Mouse (Mus musculus): ENCODE measurements around the gene Cpa1. TPM values are rescaled to one million over a fixed set of nuclear protein-coding genes. Genes with fewer than 3 reads are reported as not detected.

Gene Cpa1
- polyA plus RNA-seq, 1 experiment, result not detected

DNA sequence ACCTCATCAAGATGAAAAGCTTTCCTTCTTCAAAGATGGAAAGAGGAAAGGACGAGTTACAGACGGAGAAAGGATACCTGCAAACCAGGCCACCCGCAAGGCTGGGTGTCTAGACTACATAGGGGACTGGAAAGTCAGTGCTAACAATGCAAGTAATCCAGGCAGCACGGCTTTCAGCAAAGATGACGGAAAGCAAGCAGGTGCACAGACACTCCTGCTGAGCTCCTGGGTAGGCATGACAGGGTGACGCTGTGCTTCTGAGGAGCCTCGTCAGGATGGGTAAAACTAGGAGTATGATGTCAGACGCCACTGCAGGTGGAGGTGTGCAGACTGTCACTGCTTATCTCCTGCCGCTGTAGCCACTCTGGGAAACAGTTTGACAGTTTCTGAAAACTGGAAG, 38.6 kb downstream of the Cpa1 start:
- no peak for TF ChIP-seq CTCF (IDR thresholded peaks at IDR 0.05; ENCODE audit: extremely low read depth, insufficient read depth, low read length)
- no peak for TF ChIP-seq POLR2A (IDR thresholded peaks at IDR 0.05; ENCODE audit: extremely low read depth, insufficient read depth, low read length)
- H3K4me3 ChIP-seq (ENCODE audit: insufficient read depth, low read length), result no peak overlapping the region
- no peak overlapping the region for H3K27ac ChIP-seq (ENCODE audit: insufficient read depth, low read length)
- H3K4me1 ChIP-seq (ENCODE audit: control insufficient read depth, insufficient read depth, low read length), result peaks cover 7% of the 10 kb centered on the region

DNA sequence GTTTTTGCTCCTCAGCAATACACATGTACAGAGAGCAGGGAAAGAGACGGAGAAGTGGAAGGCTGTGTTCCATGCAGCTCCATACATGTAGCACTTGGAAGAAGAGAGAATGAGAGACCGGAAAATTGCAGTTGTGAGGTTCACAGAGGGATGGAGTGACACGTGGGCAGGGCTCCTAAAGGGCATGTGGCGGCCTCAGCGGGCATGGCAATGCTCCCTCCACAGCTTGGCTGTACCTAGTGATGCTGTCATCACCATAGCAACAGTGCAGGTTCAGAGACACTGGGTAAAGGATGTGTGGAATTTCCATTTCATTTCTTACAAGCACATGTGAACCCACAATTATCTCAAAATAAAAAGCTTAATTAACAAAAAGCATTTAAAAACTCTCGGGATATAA, 39.5 kb downstream of the Cpa1 start:
- Histone ChIP-seq H3K4me3 (ENCODE audit: insufficient read depth, low read length) (no peak overlapping the region), H3K4me1 (ENCODE audit: control insufficient read depth, insufficient read depth, low read length) (peaks cover 8% of the 10 kb centered on the region), H3K27ac (ENCODE audit: insufficient read depth, low read length) (no peak overlapping the region)
- no peak for TF ChIP-seq CTCF (IDR thresholded peaks at IDR 0.05; ENCODE audit: extremely low read depth, insufficient read depth, low read length)
- no peak for TF ChIP-seq POLR2A (IDR thresholded peaks at IDR 0.05; ENCODE audit: extremely low read depth, insufficient read depth, low read length)

DNA sequence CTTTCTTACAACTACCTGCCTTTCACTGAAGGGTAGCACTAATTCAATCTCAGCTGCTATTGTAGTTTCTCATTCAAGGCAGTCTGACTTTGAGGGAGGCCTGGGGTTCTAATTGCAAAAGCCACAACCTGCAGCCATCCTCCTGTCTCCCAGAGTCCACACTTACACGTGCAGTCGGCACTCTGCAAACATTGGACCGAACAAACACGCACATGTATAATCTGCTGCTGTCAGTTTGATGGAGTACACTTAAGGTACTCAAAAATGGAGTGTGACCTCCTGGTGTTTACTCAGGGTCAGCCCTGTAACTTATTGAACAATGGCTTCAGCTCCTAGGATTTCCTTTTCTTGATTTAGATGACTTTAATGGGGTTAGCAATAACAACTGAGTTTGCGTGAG, 40.5 kb downstream of the Cpa1 start:
- Histone ChIP-seq H3K27ac (ENCODE audit: insufficient read depth, low read length) (no peak overlapping the region), H3K4me1 (ENCODE audit: control insufficient read depth, insufficient read depth, low read length) (peaks cover 5% of the 10 kb centered on the region), H3K4me3 (ENCODE audit: insufficient read depth, low read length) (no peak overlapping the region)
- TF ChIP-seq POLR2A (IDR thresholded peaks at IDR 0.05; ENCODE audit: extremely low read depth, insufficient read depth, low read length) (no peak), CTCF (IDR thresholded peaks at IDR 0.05; ENCODE audit: extremely low read depth, insufficient read depth, low read length) (no peak)

DNA sequence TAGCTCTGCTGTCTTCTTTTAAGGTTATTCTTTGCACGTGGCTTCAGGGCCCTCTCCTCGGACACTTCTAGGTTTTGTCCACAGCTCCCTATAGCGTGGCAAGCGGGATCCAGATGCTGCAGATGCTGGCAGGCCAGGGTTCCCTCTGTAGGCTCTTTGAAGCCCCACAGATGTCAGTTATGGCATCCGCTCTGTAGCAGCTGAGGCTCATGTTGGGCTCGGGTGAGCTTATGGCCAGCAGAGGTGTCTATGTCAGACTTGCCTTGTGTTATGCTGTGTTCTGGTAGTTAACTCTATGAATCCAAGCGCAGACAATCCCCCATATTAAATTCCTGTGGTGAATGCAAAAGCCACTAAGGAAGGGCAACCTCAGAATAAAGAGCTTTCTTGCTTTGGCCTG, 41.4 kb downstream of the Cpa1 start:
- H3K4me3 ChIP-seq (ENCODE audit: insufficient read depth, low read length), result no peak overlapping the region
- peaks cover 2% of the 10 kb centered on the region for H3K4me1 ChIP-seq (ENCODE audit: control insufficient read depth, insufficient read depth, low read length)
- TF ChIP-seq CTCF (IDR thresholded peaks at IDR 0.05; ENCODE audit: extremely low read depth, insufficient read depth, low read length) (no peak), POLR2A (IDR thresholded peaks at IDR 0.05; ENCODE audit: extremely low read depth, insufficient read depth, low read length) (no peak)
- no peak overlapping the region for H3K27ac ChIP-seq (ENCODE audit: insufficient read depth, low read length)

DNA sequence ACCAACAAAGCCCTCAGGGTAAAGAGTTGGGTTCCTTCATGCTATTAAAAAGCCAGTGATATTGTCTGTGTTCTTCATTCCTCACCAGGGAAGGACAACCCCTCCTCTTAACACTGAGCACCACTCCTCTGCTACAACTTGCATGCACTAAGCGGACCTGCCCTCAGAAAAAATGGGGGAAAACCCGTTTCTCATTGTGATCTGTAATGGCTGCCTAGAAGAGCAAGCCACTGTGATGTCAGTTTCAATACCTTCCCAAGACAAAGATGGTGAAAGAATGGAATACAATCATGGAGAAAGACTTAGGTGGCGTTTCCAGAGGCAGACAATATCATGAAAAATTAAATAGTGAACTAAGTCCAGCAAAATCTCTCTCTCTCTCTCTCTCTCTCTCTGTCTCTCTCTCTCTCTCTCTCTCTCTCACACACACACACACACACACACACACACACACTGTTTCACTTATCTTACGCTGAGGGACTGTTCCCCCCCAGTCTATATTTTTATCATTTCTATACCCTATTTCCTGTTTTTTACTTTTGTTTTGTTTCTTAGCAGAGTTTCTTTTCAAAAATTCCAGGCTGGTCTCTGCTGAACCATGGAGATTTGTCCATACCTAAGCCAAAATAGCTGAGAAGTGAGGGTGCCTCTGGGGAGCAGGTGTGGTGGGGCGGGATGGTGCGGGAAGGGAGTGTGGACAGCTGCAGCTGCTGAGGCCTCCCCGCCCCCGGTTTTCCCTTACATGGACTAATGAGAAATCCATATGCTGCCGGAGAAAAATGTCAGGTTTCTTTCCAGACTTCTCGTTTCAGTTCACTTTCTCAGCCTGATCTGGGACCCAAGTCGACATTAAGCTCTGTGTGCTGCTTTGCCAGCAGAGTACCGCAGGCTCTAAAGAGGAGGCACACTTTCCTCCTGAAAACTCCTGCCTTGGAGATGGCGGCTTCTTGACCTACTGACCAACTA, 43.2 kb downstream of the Cpa1 start:
- TF ChIP-seq POLR2A (IDR thresholded peaks at IDR 0.05; ENCODE audit: extremely low read depth, insufficient read depth, low read length), result no peak
- TF ChIP-seq CTCF (IDR thresholded peaks at IDR 0.05; ENCODE audit: extremely low read depth, insufficient read depth, low read length), result no peak
- peaks cover 2% of the 10 kb centered on the region for H3K4me1 ChIP-seq (ENCODE audit: control insufficient read depth, insufficient read depth, low read length)
- no peak overlapping the region for H3K4me3 ChIP-seq (ENCODE audit: insufficient read depth, low read length)
- no peak overlapping the region for H3K27ac ChIP-seq (ENCODE audit: insufficient read depth, low read length)

DNA sequence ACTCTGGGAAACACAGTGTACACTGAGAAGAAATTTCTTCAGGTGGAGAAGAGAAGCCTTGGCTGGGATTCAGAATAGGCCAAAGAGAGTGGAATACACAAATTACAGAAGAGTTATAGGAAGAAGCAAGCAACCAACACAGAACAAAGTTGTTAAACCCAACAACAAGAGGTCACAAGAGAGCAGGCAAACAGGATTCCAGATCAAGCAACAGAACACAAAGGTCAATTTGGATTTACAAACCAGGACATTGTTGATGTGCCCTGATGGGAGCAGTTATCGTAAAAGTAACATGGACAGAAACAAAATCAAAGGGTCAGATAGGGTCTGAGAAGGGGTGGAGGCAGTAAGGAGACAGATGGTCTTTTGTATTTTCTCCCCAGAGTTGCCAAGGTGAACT, 45.6 kb downstream of the Cpa1 start:
- Histone ChIP-seq H3K4me1 (ENCODE audit: control insufficient read depth, insufficient read depth, low read length) (peaks cover 2% of the 10 kb centered on the region), H3K4me3 (ENCODE audit: insufficient read depth, low read length) (no peak overlapping the region), H3K27ac (ENCODE audit: insufficient read depth, low read length) (no peak overlapping the region)
- TF ChIP-seq POLR2A (IDR thresholded peaks at IDR 0.05; ENCODE audit: extremely low read depth, insufficient read depth, low read length) (no peak), CTCF (IDR thresholded peaks at IDR 0.05; ENCODE audit: extremely low read depth, insufficient read depth, low read length) (no peak)

DNA sequence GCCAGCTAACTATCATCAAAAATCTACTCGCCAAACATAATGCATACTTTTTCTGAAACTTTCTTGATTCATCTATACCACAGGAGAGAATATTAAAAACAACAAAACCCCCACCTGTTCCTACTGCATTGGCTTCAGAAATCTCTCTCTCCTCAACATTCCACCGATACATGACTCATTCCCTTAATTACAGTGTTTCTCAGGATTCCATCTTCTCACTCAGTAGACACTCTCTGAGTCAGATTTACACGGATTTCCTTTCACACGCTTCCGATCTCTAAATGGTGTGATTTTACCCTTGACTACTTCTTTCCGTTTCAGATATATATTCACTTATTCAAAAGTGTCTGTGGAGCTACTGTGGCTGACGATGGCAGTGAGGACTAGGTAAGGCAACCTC, 48.2 kb downstream of the Cpa1 start:
- Histone ChIP-seq H3K4me3 (ENCODE audit: insufficient read depth, low read length) (no peak overlapping the region), H3K27ac (ENCODE audit: insufficient read depth, low read length) (no peak overlapping the region), H3K4me1 (ENCODE audit: control insufficient read depth, insufficient read depth, low read length) (peaks cover 2% of the 10 kb centered on the region)
- TF ChIP-seq POLR2A (IDR thresholded peaks at IDR 0.05; ENCODE audit: extremely low read depth, insufficient read depth, low read length) (no peak), CTCF (IDR thresholded peaks at IDR 0.05; ENCODE audit: extremely low read depth, insufficient read depth, low read length) (no peak)

DNA sequence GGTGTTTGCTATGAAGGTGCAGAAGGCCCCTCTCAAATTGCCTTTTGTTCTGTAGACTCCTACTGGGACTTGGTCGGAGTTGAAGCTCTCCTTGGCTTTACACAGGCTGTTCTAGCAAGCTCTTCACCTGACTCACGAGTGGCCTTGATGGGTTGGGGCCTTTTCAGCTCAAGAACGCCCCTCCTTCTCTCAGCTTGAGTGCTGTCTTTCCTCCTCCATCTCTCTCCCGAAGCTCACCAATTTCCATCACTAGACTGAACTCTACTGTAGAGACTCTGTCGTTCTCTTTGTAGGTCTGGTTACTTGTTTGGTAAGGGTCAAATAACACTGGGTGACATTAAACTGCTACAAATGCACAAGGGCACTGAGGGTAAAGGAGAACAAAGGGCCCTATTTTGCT, 53.8 kb downstream of the Cpa1 start:
- TF ChIP-seq POLR2A (IDR thresholded peaks at IDR 0.05; ENCODE audit: extremely low read depth, insufficient read depth, low read length), result no peak
- TF ChIP-seq CTCF (IDR thresholded peaks at IDR 0.05; ENCODE audit: extremely low read depth, insufficient read depth, low read length), result no peak
- Histone ChIP-seq H3K4me3 (ENCODE audit: insufficient read depth, low read length) (peak overlapping the region; percentile 80), H3K27ac (ENCODE audit: insufficient read depth, low read length) (peak overlapping the region; percentile 62; the same call in 1 of the 2 replicates), H3K4me1 (ENCODE audit: control insufficient read depth, insufficient read depth, low read length) (peaks cover 1% of the 10 kb centered on the region; the same call in 1 of the 2 replicates)

DNA sequence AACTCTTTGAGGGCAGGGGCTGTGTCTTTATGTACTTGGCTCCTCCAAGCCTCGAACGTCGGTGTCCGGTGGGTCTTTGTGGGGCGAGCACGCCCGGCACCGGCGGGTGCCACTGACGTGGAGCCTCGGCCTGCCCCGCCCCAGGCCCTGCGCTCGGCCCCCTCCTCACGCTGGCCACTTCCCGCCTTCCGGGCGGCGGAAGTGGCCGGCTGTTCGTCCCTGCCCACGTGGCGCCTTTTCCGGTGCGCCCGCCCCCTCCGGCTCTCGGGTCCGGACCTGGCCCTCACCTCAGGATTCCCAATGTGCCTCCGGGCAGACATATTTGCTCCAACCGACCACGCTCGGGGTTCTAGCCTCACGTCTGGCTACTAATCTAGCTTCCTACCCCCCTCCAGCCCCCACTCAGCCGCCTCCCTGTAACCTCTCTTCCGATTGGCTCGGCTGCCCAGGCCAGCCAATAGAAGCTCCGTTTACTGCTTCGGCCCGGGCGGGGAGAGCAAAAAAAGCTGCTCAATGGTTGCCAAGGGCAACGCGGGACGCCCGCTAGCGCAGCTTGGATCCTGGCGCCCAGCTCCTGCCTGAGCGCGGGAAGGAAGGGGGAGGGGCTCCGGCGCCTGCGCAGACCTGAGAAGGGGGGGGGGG, 54.5 kb downstream of the Cpa1 start, which contains the start of gene Cep41:
Gene Cep41, minus strand, starts transcription at position 400 of the 642 bp plus-strand sequence.
- TF ChIP-seq CTCF (IDR thresholded peaks at IDR 0.05; ENCODE audit: extremely low read depth, insufficient read depth, low read length) (no peak), POLR2A (IDR thresholded peaks at IDR 0.05; ENCODE audit: extremely low read depth, insufficient read depth, low read length) (0 out of 2 replicates have a peak, but pooled peaks have one; percentile 14)
- H3K4me3 ChIP-seq (ENCODE audit: insufficient read depth, low read length), result peak within 1 kb of the TSS; percentile 80
- H3K27ac ChIP-seq (ENCODE audit: insufficient read depth, low read length), result peak within 1 kb of the TSS; percentile 62
- H3K4me1 ChIP-seq (ENCODE audit: control insufficient read depth, insufficient read depth, low read length), result peaks cover 1% of the 10 kb centered on the region; the same call in 1 of the 2 replicates
